8 mouse cellular contexts compared by ENCODE assay signal in the genomic region with DNA sequence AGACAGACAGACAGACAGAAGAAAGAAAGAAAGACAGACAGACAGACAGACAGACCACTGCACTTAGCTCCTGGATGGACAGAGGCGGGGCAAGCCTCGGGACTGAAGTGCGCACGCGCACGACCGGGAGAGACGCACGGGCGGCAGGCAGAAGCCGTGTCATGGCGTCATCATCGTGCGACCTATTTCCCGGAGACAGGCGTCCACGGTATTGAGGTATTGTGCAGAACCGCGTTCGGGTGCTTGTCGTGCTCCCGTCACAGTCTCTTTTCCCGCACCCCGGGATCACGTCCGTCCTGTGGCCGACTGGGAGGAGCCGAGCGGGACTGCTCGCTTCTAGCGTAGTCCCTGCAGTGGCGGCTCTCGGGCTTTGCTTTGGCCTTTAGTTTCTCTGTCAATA. TPM values are rescaled to one million over a fixed set of nuclear protein-coding genes. Genes with fewer than 3 reads are reported as not detected.
A peak's percentile ranks its signal among the peaks of the same experiment; 100 is the strongest.
DNase-seq lines count a peak whose midpoint lies in the region; ATAC-seq lines count a peak whose summit lies in the region.

A gene (plus strand): TSS at position 137 of the 400 bp plus-strand sequence.

- H3K27me3 ChIP-seq in forebrain, embryonic 11.5 days (ENCODE audit: control insufficient read depth, insufficient read depth, low read length) = no peaks in the 10 kb centered on the region
- H3K27me3 ChIP-seq in heart, embryonic 16.5 days (ENCODE audit: control insufficient read depth, insufficient read depth, low read length) = no peaks in the 10 kb centered on the region
- H3K27me3 ChIP-seq in liver, embryonic 15.5 days = no peaks in the 10 kb centered on the region
- no peaks in the 10 kb centered on the region for H3K27me3 ChIP-seq in neural tube, embryonic 12.5 days (replicated peaks)

- H3K9ac ChIP-seq in forebrain, embryonic 11.5 days (ENCODE audit: low read length) = peak within 1 kb of the TSS; percentile 70
- peak within 1 kb of the TSS; percentile 94 for H3K9ac ChIP-seq in heart, embryonic 16.5 days (ENCODE audit: low read length)
- H3K9ac ChIP-seq in liver, embryonic 15.5 days = peak within 1 kb of the TSS; percentile 81
- peak within 1 kb of the TSS; percentile 72 for H3K9ac ChIP-seq in neural tube, embryonic 12.5 days

- H3K27ac ChIP-seq in forebrain, embryonic 11.5 days (ENCODE audit: low read depth, low read length) = peak within 1 kb of the TSS; percentile 26; the same call in 1 of the 2 replicates
- peak within 1 kb of the TSS; percentile 92 for H3K27ac ChIP-seq in heart, embryonic 16.5 days (ENCODE audit: low read length)
- H3K27ac ChIP-seq in liver, embryonic 15.5 days (replicated peaks) = peak within 1 kb of the TSS; percentile 90
- peak within 1 kb of the TSS; percentile 58 for H3K27ac ChIP-seq in neural tube, embryonic 12.5 days

- H3K4me2 ChIP-seq in forebrain, embryonic 11.5 days (ENCODE audit: low read depth, low read length, severe bottlenecking) = peak within 1 kb of the TSS; percentile 58
- H3K4me2 ChIP-seq in heart, embryonic 16.5 days (ENCODE audit: low read depth, low read length) = peak within 1 kb of the TSS; percentile 82
- peak within 1 kb of the TSS; percentile 66 for H3K4me2 ChIP-seq in liver, embryonic 15.5 days
- peak within 1 kb of the TSS; percentile 72 for H3K4me2 ChIP-seq in neural tube, embryonic 12.5 days (replicated peaks)

- H3K4me1 ChIP-seq in forebrain, embryonic 11.5 days (replicated peaks; ENCODE audit: control insufficient read depth, insufficient read depth, low read length) = no peaks in the 10 kb centered on the region
- peaks cover 8% of the 10 kb centered on the region for H3K4me1 ChIP-seq in heart, embryonic 16.5 days (ENCODE audit: control insufficient read depth, insufficient read depth, low read length)
- peaks cover 12% of the 10 kb centered on the region for H3K4me1 ChIP-seq in liver, embryonic 15.5 days (replicated peaks)
- H3K4me1 ChIP-seq in neural tube, embryonic 12.5 days = peaks cover 10% of the 10 kb centered on the region

- peak; percentile 88 to 90 for DNase-seq in CD8-positive naive resting alpha-beta T cell, adult 2 months (ENCODE audit: low read depth in 2 of 2, low spot score in 2 of 2)
- peak; percentile 88 for DNase-seq in c-Kit-positive CD71-negative TER-119-negative erythroid progenitor cells, embryonic 14.5 days (ENCODE audit: low read depth)
- peak; percentile 97 for DNase-seq in forebrain, embryonic 11.5 days (ENCODE audit: low spot score)
- peak; percentile 96 to 98 for DNase-seq in kidney, postnatal 36 days
- peak; percentile 95 for DNase-seq in telencephalon, adult 2 months (ENCODE audit: low read depth, low spot score)

- peak; percentile 94 for ATAC-seq in forebrain, embryonic 11.5 days (replicated peaks; ENCODE audit: low FRiP score)
- peak; percentile 88 for ATAC-seq in heart, embryonic 16.5 days (replicated peaks; ENCODE audit: extremely low read depth, insufficient read depth, low FRiP score)
- peak; percentile 93 for ATAC-seq in liver, embryonic 15.5 days (ENCODE audit: insufficient read depth)
- ATAC-seq in neural tube, embryonic 12.5 days (ENCODE audit: low FRiP score, low read depth) = peak; percentile 90

- H3K9me3 ChIP-seq in forebrain, embryonic 11.5 days (ENCODE audit: control insufficient read depth, low read length) = no peaks in the 10 kb centered on the region
- H3K9me3 ChIP-seq in heart, embryonic 16.5 days (replicated peaks; ENCODE audit: control insufficient read depth, low read length) = no peaks in the 10 kb centered on the region
- H3K9me3 ChIP-seq in liver, embryonic 15.5 days (replicated peaks) = no peaks in the 10 kb centered on the region
- H3K9me3 ChIP-seq in neural tube, embryonic 12.5 days = no peaks in the 10 kb centered on the region

- no peaks in the 10 kb centered on the region for H3K36me3 ChIP-seq in forebrain, embryonic 11.5 days (ENCODE audit: control insufficient read depth, insufficient read depth, low read length)
- no peaks in the 10 kb centered on the region for H3K36me3 ChIP-seq in heart, embryonic 16.5 days (ENCODE audit: control insufficient read depth, insufficient read depth)
- H3K36me3 ChIP-seq in liver, embryonic 15.5 days (replicated peaks) = no peaks in the 10 kb centered on the region
- no peaks in the 10 kb centered on the region for H3K36me3 ChIP-seq in neural tube, embryonic 12.5 days

- peak within 1 kb of the TSS; percentile 57 for H3K4me3 ChIP-seq in forebrain, embryonic 11.5 days (ENCODE audit: low read depth, low read length)
- H3K4me3 ChIP-seq in heart, embryonic 16.5 days (ENCODE audit: low read length) = peak within 1 kb of the TSS; percentile 92
- peak within 1 kb of the TSS; percentile 85 for H3K4me3 ChIP-seq in liver, embryonic 15.5 days (replicated peaks)
- peak within 1 kb of the TSS; percentile 74 for H3K4me3 ChIP-seq in neural tube, embryonic 12.5 days

- WGBS in forebrain, embryonic 11.5 days = under 1% methylated on average over 33 of the region's 33 CpGs
- WGBS in heart, embryonic 16.5 days = under 1% methylated on average over 33 of the region's 33 CpGs
- under 1% methylated on average over 33 of the region's 33 CpGs for WGBS in liver, embryonic 15.5 days (ENCODE audit: insufficient replicate concordance)
- WGBS in neural tube, embryonic 12.5 days = 0% methylated on average over 33 of the region's 33 CpGs

RNA-seq across cellular contexts. Expression of the gene that starts here (rescaled TPM):
- 96.2 and 101 TPM in 2 replicates for polyA plus RNA-seq in forebrain, embryonic 11.5 days (2014; fragmentation: Nextera tagmentation; extraction: Ambion mirVana)
- polyA plus RNA-seq in heart, embryonic 16.5 days (2015; fragmentation: Nextera tagmentation; extraction: Ambion mirVana) = 59.3 and 70.6 TPM in 2 replicates
- 36.1 and 38.4 TPM in 2 replicates for polyA plus RNA-seq in liver, embryonic 15.5 days (2015; fragmentation: Nextera tagmentation; extraction: Ambion mirVana)
- 109 and 118 TPM in 2 replicates for polyA plus RNA-seq in neural tube, embryonic 12.5 days (2016; fragmentation: Nextera tagmentation; extraction: Ambion mirVana)

Comparison
In these comparisons a context has a peak if more than half of its experiments do, and no peak if none do; other contexts are left out.
1. Peak in every context shown above with its lines: DNase-seq, ATAC-seq, H3K4me3 ChIP-seq and H3K27ac ChIP-seq.
2. H3K27ac ChIP-seq: peak in every context shown above with its lines; median percentile 92 in heart, embryonic 16.5 days; 90 in liver, embryonic 15.5 days; 58 in neural tube, embryonic 12.5 days; 26 in forebrain, embryonic 11.5 days.